Mouse (Mus musculus) lung, postnatal 0 days (tissue): ENCODE results near the gene Nr2c2. TPM values are rescaled to one million over a fixed set of nuclear protein-coding genes. Genes with fewer than 3 reads are reported as not detected.

Experiments used
- ATAC-seq: fragments of 200-750 bp; cut with Nextera tagmentation; 2 replicates; pipeline ENCODE4 v1.8.0; 2017; ENCODE audit warnings: moderate library complexity
- DNase-seq: peaks from one replicate; pipeline ENCODE4 v3.0.0-alpha.2; 2016; ENCODE audit warnings: low spot score
- H3K27ac ChIP-seq: fragments of 300-500 bp; sonication (generic); 2 replicates; pipeline ENCODE4 v1.5.1; 2014; ENCODE audit warnings: antibody characterized with exemption, mild to moderate bottlenecking, low read length, mixed read lengths
- H3K27me3 ChIP-seq: fragments of 300-500 bp; sonication (generic); replicated peaks from 2 replicates; pipeline ENCODE4 v1.6.1; 2014; ENCODE audit warnings: low read length, mixed read lengths; ENCODE audit not compliant: insufficient read depth
- H3K36me3 ChIP-seq: fragments of 300-500 bp; sonication (generic); 2 replicates; pipeline ENCODE4 v1.6.1; 2014; ENCODE audit warnings: low read length, mixed read lengths; ENCODE audit not compliant: insufficient read depth
- H3K4me1 ChIP-seq: fragments of 300-500 bp; sonication (generic); 2 replicates; pipeline ENCODE4 v1.6.1; 2014; ENCODE audit warnings: antibody characterized with exemption, low read depth, low read length, mixed read lengths; ENCODE audit not compliant: insufficient read depth
- H3K4me2 ChIP-seq: fragments of 300-500 bp; sonication (generic); replicated peaks from 2 replicates; pipeline ENCODE4 v1.6.1; 2014; ENCODE audit warnings: low read depth, mild to moderate bottlenecking, low read length, moderate library complexity, mixed read lengths
- H3K4me3 ChIP-seq: fragments of 300-500 bp; sonication (generic); 2 replicates; pipeline ENCODE4 v1.5.1; 2014; ENCODE audit warnings: low read depth, low read length
- H3K9ac ChIP-seq: fragments of 300-500 bp; sonication (generic); replicated peaks from 2 replicates; pipeline ENCODE4 v1.6.1; 2014; ENCODE audit warnings: low read depth, mild to moderate bottlenecking
- H3K9me3 ChIP-seq: fragments of 300-500 bp; sonication (generic); 2 replicates; pipeline ENCODE4 v1.6.1; 2016; ENCODE audit warnings: low read length, mixed read lengths
- CTCF ChIP-seq: IDR thresholded peaks from 2 replicates; pipeline ENCODE4 v1.5.1; 2016; ENCODE audit warnings: antibody characterized with exemption, mild to moderate bottlenecking
- EP300 ChIP-seq: IDR thresholded peaks from 2 replicates; pipeline ENCODE4 v1.6.1; 2016; ENCODE audit warnings: antibody characterized with exemption, mild to moderate bottlenecking, control low read depth
- WGBS: fragments of 180-500 bp; shearing (Covaris S2); extraction: QIAGEN DNeasy Blood & Tissue Kit; methylation state at CpG from one replicate; pipeline ENCODE4 v1.1.7; 2014; 5-methylcytosine and 5-hydroxymethylcytosine counted together
- polyA plus RNA-seq: library from polyadenylated mRNA; unstranded; fragments of >200 nt; fragmentation: Nextera tagmentation; extraction: Ambion mirVana; gene quantifications from 2 replicates; pipeline ENCODE4 v1.2.1, GENCODE M21; 2015

Gene Nr2c2
- polyA plus RNA-seq, 1 experiment from 2014 or later, result 14.7 TPM

GRCm38 (mm10) chr6:92089982-92090381, 1.2 kb upstream of the Nr2c2 start:
- ATAC-seq (no peak), DNase-seq (no peak)
- WGBS, result 81% methylated on average over 4 of the region's 4 CpGs
- no peak overlapping the region for H3K9ac ChIP-seq
- no peaks in the 10 kb centered on the region for H3K27me3 ChIP-seq
- no peaks in the 10 kb centered on the region for H3K9me3 ChIP-seq
- no peak overlapping the region for H3K4me3 ChIP-seq
- no peak overlapping the region for H3K4me2 ChIP-seq
- TF ChIP-seq CTCF, result no peak
- no peak for TF ChIP-seq EP300
- H3K27ac ChIP-seq, result no peak overlapping the region
- H3K36me3 ChIP-seq, result no peaks in the 10 kb centered on the region
- H3K4me1 ChIP-seq, result peaks cover 13% of the 10 kb centered on the region; the same call in 1 of the 2 replicates

GRCm38 (mm10) chr6:92090497-92090896, 693 bp upstream of the Nr2c2 start:
- H3K9me3 ChIP-seq, result no peaks in the 10 kb centered on the region
- H3K4me3 ChIP-seq, result peak overlapping the region; percentile 99
- H3K4me1 ChIP-seq, result peaks cover 15% of the 10 kb centered on the region; the same call in 1 of the 2 replicates
- peak overlapping the region; percentile 66 for H3K4me2 ChIP-seq
- peak; percentile 12 for DNase-seq
- no peak for ATAC-seq
- 2% methylated on average over 4 of the region's 4 CpGs for WGBS
- peak overlapping the region; percentile 99 for H3K9ac ChIP-seq
- no peaks in the 10 kb centered on the region for H3K27me3 ChIP-seq
- H3K36me3 ChIP-seq, result no peaks in the 10 kb centered on the region
- peak overlapping the region; percentile 100 for H3K27ac ChIP-seq
- TF ChIP-seq CTCF (no peak), EP300 (no peak)

GRCm38 (mm10) chr6:92091767-92092489, 738 bp downstream of the Nr2c2 start:
- no peaks in the 10 kb centered on the region for H3K36me3 ChIP-seq
- peak overlapping the region; percentile 71 for H3K4me2 ChIP-seq
- peaks cover 15% of the 10 kb centered on the region; the same call in 1 of the 2 replicates for H3K4me1 ChIP-seq
- no peak for TF ChIP-seq CTCF
- no peak for TF ChIP-seq EP300
- H3K27me3 ChIP-seq, result no peaks in the 10 kb centered on the region
- no peaks in the 10 kb centered on the region for H3K9me3 ChIP-seq
- WGBS, result 1% methylated on average over 20 of the region's 81 CpGs
- peak overlapping the region; percentile 100 for H3K27ac ChIP-seq
- H3K4me3 ChIP-seq, result peak overlapping the region; percentile 99
- peak overlapping the region; percentile 99 for H3K9ac ChIP-seq
- ATAC-seq, result peak; percentile 97
- DNase-seq, result peak; percentile 98

GRCm38 (mm10) chr6:92092737-92093136, 1.5 kb downstream of the Nr2c2 start:
- no peaks in the 10 kb centered on the region for H3K36me3 ChIP-seq
- peak overlapping the region; percentile 99 for H3K4me3 ChIP-seq
- H3K4me2 ChIP-seq, result peak overlapping the region; percentile 71
- WGBS, result 22% methylated on average over 3 of the region's 3 CpGs
- no peaks in the 10 kb centered on the region for H3K27me3 ChIP-seq
- H3K9me3 ChIP-seq, result no peaks in the 10 kb centered on the region
- peak overlapping the region; percentile 63 for H3K9ac ChIP-seq
- ATAC-seq, result no peak
- no peak for TF ChIP-seq EP300
- TF ChIP-seq CTCF, result no peak
- no peak for DNase-seq
- H3K4me1 ChIP-seq, result peaks cover 15% of the 10 kb centered on the region; the same call in 1 of the 2 replicates
- peak overlapping the region; percentile 100 for H3K27ac ChIP-seq

GRCm38 (mm10) chr6:92093869-92094268, 2.7 kb downstream of the Nr2c2 start:
- WGBS, result 88% methylated on average over 2 of the region's 2 CpGs
- Histone ChIP-seq H3K36me3 (no peaks in the 10 kb centered on the region), H3K4me3 (no peak overlapping the region), H3K9ac (no peak overlapping the region), H3K9me3 (no peaks in the 10 kb centered on the region), H3K4me2 (no peak overlapping the region), H3K4me1 (peaks cover 15% of the 10 kb centered on the region; the same call in 1 of the 2 replicates), H3K27me3 (no peaks in the 10 kb centered on the region), H3K27ac (no peak overlapping the region)
- ATAC-seq, result no peak
- no peak for DNase-seq
- TF ChIP-seq EP300 (no peak), CTCF (no peak)

GRCm38 (mm10) chr6:92100679-92101360, 9.6 kb downstream of the Nr2c2 start:
- no peaks in the 10 kb centered on the region for H3K27me3 ChIP-seq
- no peaks in the 10 kb centered on the region for H3K4me1 ChIP-seq
- H3K27ac ChIP-seq, result no peak overlapping the region
- H3K9ac ChIP-seq, result no peak overlapping the region
- 66% methylated on average over 2 of the region's 2 CpGs for WGBS
- no peak overlapping the region for H3K4me3 ChIP-seq
- DNase-seq (peak; percentile 64), ATAC-seq (no peak)
- no peaks in the 10 kb centered on the region for H3K36me3 ChIP-seq
- H3K4me2 ChIP-seq, result no peak overlapping the region
- TF ChIP-seq EP300 (no peak), CTCF (peak; percentile 30; the same call in 1 of the 2 replicates)
- H3K9me3 ChIP-seq, result no peaks in the 10 kb centered on the region
